Mouse (Mus musculus) retina, postnatal 1 day (tissue): ENCODE results near the gene Bcorl1.

Source experiments
- DNase-seq: peaks from one replicate; pipeline ENCODE4 v3.0.0-alpha.2; 2012

Gene Bcorl1

DNA sequence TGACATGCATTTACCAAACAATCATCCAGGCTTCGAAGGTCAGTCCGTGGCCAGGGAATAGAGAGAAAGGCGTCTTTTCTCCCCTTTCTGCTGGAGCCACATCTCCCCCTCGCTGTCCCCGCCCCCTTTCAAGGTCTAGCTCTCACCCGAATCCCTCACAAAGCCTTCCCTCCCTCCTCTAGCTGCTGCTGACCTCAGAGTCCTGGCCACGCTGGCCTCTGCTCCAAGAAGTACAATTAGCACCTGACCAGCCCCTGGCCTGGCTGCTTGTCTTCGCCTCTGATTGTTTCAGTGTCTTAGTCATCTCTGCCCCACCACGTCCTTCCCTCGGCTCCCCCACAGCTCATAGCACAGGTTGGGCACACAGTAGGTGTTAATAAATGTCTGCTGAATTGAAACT, 108.5 kb downstream of the Bcorl1 start:
- peak; percentile 46 for DNase-seq

DNA sequence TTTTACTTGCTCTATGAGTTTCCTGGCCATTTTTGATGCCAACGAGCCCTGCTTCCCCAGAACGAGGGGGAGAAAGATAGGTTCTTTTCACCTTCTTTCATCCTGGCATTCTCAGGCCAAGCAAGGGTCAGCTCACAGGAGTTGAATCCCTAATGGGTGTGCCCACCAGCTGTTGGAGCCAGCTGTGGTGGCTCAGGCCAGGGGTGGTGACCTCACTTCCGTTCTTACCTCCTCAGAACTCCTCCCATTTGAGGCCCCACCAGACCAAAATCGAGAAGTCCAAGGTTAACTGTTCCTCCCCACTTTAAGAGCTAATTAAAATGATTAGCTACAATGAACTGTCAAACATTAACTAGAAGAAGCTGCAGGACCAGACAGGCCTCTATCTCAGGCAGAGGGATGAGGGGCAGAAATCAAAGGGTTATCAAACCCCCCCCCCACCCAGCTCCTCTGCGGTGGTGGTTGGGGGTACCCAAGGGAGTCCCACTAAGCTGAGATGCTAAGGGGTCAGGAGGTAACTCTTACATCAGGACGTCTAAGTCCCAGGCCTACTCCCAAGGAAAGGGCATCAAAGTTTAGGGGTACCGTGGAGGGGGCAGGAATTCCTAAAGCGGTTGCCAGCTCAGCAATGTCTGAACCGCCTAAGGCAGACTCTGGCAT, 111.2 kb downstream of the Bcorl1 start:
- DNase-seq = no peak

DNA sequence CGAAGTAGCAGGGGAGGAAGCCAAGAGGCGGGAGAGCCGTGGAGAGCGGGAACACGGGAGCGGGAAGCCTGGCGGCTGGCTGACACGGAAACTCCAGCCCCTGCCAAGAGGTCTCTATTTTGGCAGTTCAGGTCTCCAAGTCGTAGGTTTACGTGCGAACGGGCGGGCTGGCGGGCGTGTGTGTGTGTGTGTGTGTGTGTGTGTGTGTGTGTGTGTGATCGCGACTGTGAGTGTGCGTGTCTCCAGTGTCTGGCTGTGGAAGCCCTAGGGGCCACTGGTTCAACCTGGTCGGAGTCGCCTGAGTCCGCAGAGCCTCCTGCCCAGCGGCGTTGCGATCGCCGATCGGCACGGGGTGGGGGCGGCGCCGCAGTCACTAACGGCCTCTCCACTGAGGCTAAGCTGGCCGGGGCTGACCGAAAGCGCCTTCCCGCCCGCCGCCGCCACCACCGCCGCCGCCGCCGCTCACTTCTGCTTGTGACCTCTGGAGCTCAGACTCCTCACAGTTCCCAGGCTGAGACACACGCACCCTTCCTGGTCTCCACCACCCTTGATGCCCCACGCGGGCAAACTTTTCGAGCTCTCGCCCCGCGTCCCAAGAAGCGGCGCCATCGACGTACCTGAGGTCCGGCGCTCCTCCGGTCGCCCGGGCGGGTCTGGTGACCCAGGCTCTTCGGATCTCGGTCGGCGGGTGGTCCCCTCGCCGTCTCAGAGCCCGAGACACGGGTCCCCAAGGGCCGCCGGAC, 111.9 kb downstream of the Bcorl1 start:
- peak; percentile 31 for DNase-seq

DNA sequence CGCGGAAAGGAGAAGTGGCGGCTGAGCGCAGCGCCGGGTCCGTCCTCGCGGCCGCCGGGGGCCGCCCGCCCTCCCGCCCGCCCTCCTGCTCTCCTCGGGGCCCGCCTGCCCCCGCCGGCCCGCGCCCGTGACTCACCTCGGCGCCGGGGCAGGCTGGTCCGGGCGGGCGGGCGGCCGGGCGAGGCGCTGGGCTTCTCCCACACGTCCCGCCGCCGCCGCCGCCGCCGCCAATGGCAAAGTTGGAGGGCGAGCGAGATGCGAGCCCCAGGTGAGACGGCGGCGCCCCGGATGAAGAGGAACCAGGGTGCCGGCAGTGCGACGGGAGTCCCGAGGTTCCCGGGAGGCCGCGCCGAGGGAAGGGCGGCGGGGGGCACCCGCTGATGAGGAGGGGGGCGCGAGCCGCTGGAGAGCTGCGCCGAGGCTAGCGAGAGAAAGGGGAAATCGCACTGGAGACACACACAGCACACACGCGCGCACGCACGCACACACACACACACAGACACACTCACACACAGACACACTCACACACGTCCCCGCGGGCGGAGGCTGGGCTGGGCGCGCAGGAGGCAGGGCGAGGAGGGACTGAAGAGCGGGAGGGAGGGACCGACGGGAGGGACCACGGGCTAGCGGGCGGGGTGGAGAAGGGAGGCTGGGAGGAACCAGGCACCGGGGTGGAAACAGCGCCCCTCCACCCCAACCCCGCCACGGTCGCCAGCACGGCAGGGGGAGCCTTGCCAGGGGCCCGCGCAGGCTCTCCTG, 112.8 kb downstream of the Bcorl1 start:
- DNase-seq = peak; percentile 74

DNA sequence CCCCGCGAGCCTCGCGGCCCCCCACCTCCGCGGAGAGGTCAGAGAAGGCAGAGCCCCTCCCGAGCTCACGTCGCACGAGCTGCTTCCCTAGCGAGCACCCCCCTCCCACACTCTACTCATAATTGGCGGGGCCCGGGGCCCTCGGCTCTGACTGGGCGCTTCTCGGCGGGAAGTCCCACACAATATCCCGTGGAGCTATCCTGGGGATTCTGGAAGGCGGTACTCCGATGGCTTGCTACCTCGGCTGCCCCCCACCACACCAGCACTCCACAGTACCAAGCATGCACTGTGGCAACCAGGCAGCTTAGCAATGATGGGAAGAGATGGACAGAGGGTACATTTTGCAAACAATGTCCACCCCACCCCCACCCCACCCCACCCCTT, 113.3 kb downstream of the Bcorl1 start:
- no peak for DNase-seq

DNA sequence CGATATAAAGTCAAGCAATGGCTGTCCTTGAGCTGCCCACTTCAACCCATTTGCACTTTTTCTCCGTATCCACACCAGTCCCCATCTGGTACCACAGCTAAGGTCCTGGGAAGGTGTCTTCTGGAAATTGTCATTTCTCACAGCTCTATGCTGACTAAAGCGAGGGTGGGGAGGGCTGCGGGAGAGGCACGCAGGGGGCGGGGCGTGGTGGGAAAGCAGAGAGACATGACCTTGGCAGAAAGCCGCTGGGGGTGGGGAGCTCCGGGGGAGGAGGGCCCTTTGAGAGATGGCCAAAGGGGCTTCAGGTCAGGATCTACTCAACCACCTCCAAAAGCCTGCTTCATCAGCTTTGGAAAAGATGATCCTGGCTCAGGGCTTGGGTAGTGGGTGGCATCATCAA, 113.9 kb downstream of the Bcorl1 start:
- DNase-seq = no peak

DNA sequence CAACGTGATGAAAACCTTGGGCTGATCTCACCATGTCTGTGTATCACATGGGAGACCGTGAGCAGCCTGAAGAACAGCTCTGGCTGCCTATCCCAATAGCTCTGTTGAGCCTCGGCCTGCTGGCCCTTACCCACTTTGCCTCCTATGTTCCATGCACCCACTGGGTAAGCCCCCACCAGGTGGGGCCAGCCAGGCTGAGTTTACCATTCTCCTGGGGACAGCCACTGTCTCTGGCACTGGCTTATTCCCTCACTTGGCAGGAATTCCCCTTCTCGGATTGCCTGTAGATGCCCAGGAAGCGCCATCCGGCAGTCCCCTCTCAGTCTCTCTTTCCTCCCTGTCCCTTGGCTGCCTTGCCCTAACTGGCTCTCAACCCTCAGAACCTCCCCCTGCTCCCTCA, 115.8 kb downstream of the Bcorl1 start:
- DNase-seq = no peak
